Mouse (Mus musculus): Measurements from ENCODE around the gene Kdm4d. TPM values are rescaled to one million over a fixed set of nuclear protein-coding genes. Genes with fewer than 3 reads are reported as not detected.
"Not testable (repeated sequence)": the region's sequence is repeated elsewhere in the genome, so short reads cannot be mapped to it uniquely, and the experiment has no call there.

Gene Kdm4d
- polyA plus RNA-seq, 2 experiments: 0.20 to 0.63 TPM

- peaks cover 38% of the 10 kb centered on the region for H3K36me3 ChIP-seq (ENCODE audit: control insufficient read depth, insufficient read depth, low read length)
Observed at GRCm38 (mm10) chr9:14500916-14501424, 688 bp upstream of the Kdm4d start.

GRCm38 (mm10) chr9:14498896-14499705 lies 1.2 kb downstream of the Kdm4d start:
- no peaks in the 10 kb centered on the region for H3K4me1 ChIP-seq (ENCODE audit: control insufficient read depth, insufficient read depth, low read length)
- no peaks in the 10 kb centered on the region for H3K9me3 ChIP-seq (ENCODE audit: control insufficient read depth, low read length)
- H3K9ac ChIP-seq (ENCODE audit: low read depth, low read length, severe bottlenecking): no peak overlapping the region; the same call in 1 of the 2 replicates
- H3K36me3 ChIP-seq (ENCODE audit: control insufficient read depth, insufficient read depth, low read length): peaks cover 20% of the 10 kb centered on the region
- TF ChIP-seq POLR2A (IDR thresholded peaks at IDR 0.05; ENCODE audit: borderline replicate concordance, extremely low read depth, insufficient read depth, insufficient read length): no peak
- no peaks in the 10 kb centered on the region for H3K27me3 ChIP-seq (ENCODE audit: control insufficient read depth, insufficient read depth, low read length)
- ATAC-seq (ENCODE audit: low FRiP score, low read depth): no peak
- WGBS: 87% methylated on average over 4 of the region's 4 CpGs
- no peak for DNase-seq (ENCODE audit: low spot score)
- H3K4me2 ChIP-seq (replicated peaks; ENCODE audit: low read depth, low read length, severe bottlenecking): peak overlapping the region; percentile 66
- H3K27ac ChIP-seq (replicated peaks; ENCODE audit: low read depth, low read length): no peak overlapping the region
- H3K4me3 ChIP-seq (replicated peaks; ENCODE audit: low read length): no peak overlapping the region; the same call in 1 of the 2 replicates

More at GRCm38 (mm10) chr9:14500916-14501424, 688 bp upstream of the Kdm4d start:
- TF ChIP-seq POLR2A (IDR thresholded peaks at IDR 0.05; ENCODE audit: borderline replicate concordance, extremely low read depth, insufficient read depth, insufficient read length): no peak
- Histone ChIP-seq H3K27me3 (ENCODE audit: control insufficient read depth, insufficient read depth, low read length) (no peaks in the 10 kb centered on the region), H3K4me3 (replicated peaks; ENCODE audit: low read length) (peak overlapping the region; percentile 67), H3K4me2 (replicated peaks; ENCODE audit: low read depth, low read length, severe bottlenecking) (peak overlapping the region; percentile 51), H3K9me3 (ENCODE audit: control insufficient read depth, low read length) (no peaks in the 10 kb centered on the region), H3K9ac (ENCODE audit: low read depth, low read length, severe bottlenecking) (peak overlapping the region; percentile 78), H3K4me1 (ENCODE audit: control insufficient read depth, insufficient read depth, low read length) (no peaks in the 10 kb centered on the region), H3K27ac (replicated peaks; ENCODE audit: low read depth, low read length) (peak overlapping the region; percentile 63)
- DNase-seq (ENCODE audit: low spot score) (no peak), ATAC-seq (ENCODE audit: low FRiP score, low read depth) (no peak)
- 3% methylated on average over 10 of the region's 10 CpGs for WGBS

DNA sequence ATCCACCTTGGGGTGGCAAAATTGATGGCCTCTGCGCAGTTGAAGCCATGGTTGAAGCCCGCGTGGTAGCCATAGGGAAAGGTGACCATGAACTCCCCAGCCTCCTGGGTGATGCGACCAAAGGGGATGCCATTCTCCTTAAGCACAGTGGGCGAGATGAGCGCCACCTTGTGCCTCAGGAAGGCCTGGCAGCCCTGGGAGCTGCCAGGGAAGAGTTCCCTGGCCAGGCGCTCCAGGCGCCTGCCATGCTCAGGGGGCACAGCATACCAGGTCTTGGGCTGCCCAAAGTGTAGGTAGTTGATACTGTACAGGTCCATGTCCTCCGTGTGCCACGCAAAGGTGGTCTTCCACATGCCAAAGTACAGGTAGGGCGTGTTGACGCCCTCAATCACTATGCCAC lies 36.6 kb downstream of the Kdm4d start:
- 82% methylated on average over 11 of the region's 12 CpGs for WGBS
- H3K4me1 ChIP-seq (ENCODE audit: control insufficient read depth, insufficient read depth, low read length); H3K27ac ChIP-seq (replicated peaks; ENCODE audit: low read depth, low read length); H3K27me3 ChIP-seq (ENCODE audit: control insufficient read depth, insufficient read depth, low read length); DNase-seq (ENCODE audit: low spot score); H3K9ac ChIP-seq (ENCODE audit: low read depth, low read length, severe bottlenecking); ATAC-seq (ENCODE audit: low FRiP score, low read depth); H3K4me2 ChIP-seq (replicated peaks; ENCODE audit: low read depth, low read length, severe bottlenecking); H3K9me3 ChIP-seq (ENCODE audit: control insufficient read depth, low read length); H3K36me3 ChIP-seq (ENCODE audit: control insufficient read depth, insufficient read depth, low read length); H3K4me3 ChIP-seq (replicated peaks; ENCODE audit: low read length): not testable (repeated sequence)

GRCm38 (mm10) chr9:14462536-14462935 lies 37.7 kb downstream of the Kdm4d start:
- not testable (repeated sequence) for H3K27me3 ChIP-seq (ENCODE audit: control insufficient read depth, insufficient read depth, low read length); H3K9ac ChIP-seq (ENCODE audit: low read depth, low read length, severe bottlenecking); ATAC-seq (ENCODE audit: low FRiP score, low read depth); H3K9me3 ChIP-seq (ENCODE audit: control insufficient read depth, low read length); H3K4me3 ChIP-seq (replicated peaks; ENCODE audit: low read length); H3K36me3 ChIP-seq (ENCODE audit: control insufficient read depth, insufficient read depth, low read length); H3K4me1 ChIP-seq (ENCODE audit: control insufficient read depth, insufficient read depth, low read length); DNase-seq (ENCODE audit: low spot score); H3K4me2 ChIP-seq (replicated peaks; ENCODE audit: low read depth, low read length, severe bottlenecking); H3K27ac ChIP-seq (replicated peaks; ENCODE audit: low read depth, low read length)
- WGBS: 93% methylated on average over 1 of the region's 1 CpGs

DNA sequence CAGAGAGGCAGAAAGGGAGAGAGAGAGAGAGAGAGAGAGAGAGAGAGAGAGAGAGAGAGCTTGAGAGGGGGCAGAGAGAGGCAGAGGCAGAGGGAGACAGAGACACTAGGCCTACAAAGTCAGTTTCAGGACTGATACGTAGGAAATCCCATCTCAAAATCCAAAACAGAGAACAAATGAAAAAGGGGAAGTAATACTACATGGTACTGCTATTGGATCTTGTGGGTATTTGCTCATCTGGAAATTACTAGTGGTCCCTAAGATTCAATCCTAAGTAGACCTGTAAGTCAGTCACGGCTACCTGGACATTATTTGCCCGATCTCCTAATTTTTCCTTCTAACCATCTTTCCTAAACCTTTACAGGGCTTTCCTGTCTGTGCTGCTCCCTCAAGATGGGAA lies 44.0 kb downstream of the Kdm4d start:
- Histone ChIP-seq H3K9ac (ENCODE audit: low read depth, low read length, severe bottlenecking) (no peak overlapping the region), H3K9me3 (ENCODE audit: control insufficient read depth, low read length) (no peaks in the 10 kb centered on the region), H3K4me3 (replicated peaks; ENCODE audit: low read length) (no peak overlapping the region), H3K36me3 (ENCODE audit: control insufficient read depth, insufficient read depth, low read length) (no peaks in the 10 kb centered on the region), H3K4me2 (replicated peaks; ENCODE audit: low read depth, low read length, severe bottlenecking) (no peak overlapping the region), H3K4me1 (ENCODE audit: control insufficient read depth, insufficient read depth, low read length) (no peaks in the 10 kb centered on the region), H3K27ac (replicated peaks; ENCODE audit: low read depth, low read length) (no peak overlapping the region), H3K27me3 (ENCODE audit: control insufficient read depth, insufficient read depth, low read length) (no peaks in the 10 kb centered on the region)
- DNase-seq (ENCODE audit: low spot score) (no peak), ATAC-seq (ENCODE audit: low FRiP score, low read depth) (no peak)
- TF ChIP-seq POLR2A (IDR thresholded peaks at IDR 0.05; ENCODE audit: borderline replicate concordance, extremely low read depth, insufficient read depth, insufficient read length): no peak
- WGBS: 93% methylated on average over 3 of the region's 3 CpGs

DNA sequence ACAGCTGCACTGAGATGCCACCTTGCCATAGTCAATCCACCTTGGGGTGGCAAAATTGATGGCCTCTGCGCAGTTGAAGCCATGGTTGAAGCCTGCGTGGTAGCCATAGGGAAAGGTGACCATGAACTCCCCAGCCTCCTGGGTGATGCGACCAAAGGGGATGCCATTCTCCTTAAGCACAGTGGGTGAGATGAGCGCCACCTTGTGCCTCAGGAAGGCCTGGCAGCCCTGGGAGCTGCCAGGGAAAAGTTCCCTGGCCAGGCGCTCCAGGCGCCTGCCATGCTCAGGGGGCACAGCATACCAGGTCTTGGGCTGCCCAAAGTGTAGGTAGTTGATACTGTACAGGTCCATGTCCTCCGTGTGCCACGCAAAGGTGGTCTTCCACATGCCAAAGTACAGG lies 49.2 kb downstream of the Kdm4d start:
- DNase-seq (ENCODE audit: low spot score); ATAC-seq (ENCODE audit: low FRiP score, low read depth); H3K4me3 ChIP-seq (replicated peaks; ENCODE audit: low read length); H3K9me3 ChIP-seq (ENCODE audit: control insufficient read depth, low read length); H3K27ac ChIP-seq (replicated peaks; ENCODE audit: low read depth, low read length); H3K27me3 ChIP-seq (ENCODE audit: control insufficient read depth, insufficient read depth, low read length); H3K4me2 ChIP-seq (replicated peaks; ENCODE audit: low read depth, low read length, severe bottlenecking); H3K9ac ChIP-seq (ENCODE audit: low read depth, low read length, severe bottlenecking); H3K36me3 ChIP-seq (ENCODE audit: control insufficient read depth, insufficient read depth, low read length); H3K4me1 ChIP-seq (ENCODE audit: control insufficient read depth, insufficient read depth, low read length): not testable (repeated sequence)
- WGBS: 78% methylated on average over 7 of the region's 8 CpGs

GRCm38 (mm10) chr9:14447086-14447485 lies 53.2 kb downstream of the Kdm4d start:
- not testable (repeated sequence) for DNase-seq (ENCODE audit: low spot score); H3K4me2 ChIP-seq (replicated peaks; ENCODE audit: low read depth, low read length, severe bottlenecking)
- WGBS: 88% methylated on average over 2 of the region's 2 CpGs

More at GRCm38 (mm10) chr9:14447086-14447485, 53.2 kb downstream of the Kdm4d start:
- H3K36me3 ChIP-seq (ENCODE audit: control insufficient read depth, insufficient read depth, low read length); H3K9ac ChIP-seq (ENCODE audit: low read depth, low read length, severe bottlenecking); H3K27me3 ChIP-seq (ENCODE audit: control insufficient read depth, insufficient read depth, low read length); H3K4me1 ChIP-seq (ENCODE audit: control insufficient read depth, insufficient read depth, low read length); ATAC-seq (ENCODE audit: low FRiP score, low read depth); H3K9me3 ChIP-seq (ENCODE audit: control insufficient read depth, low read length); H3K4me3 ChIP-seq (replicated peaks; ENCODE audit: low read length); H3K27ac ChIP-seq (replicated peaks; ENCODE audit: low read depth, low read length): not testable (repeated sequence)

Measured in limb, embryonic 14.5 days (tissue).